Mouse (Mus musculus) liver, embryonic 16.5 days (tissue): ENCODE measurements around the gene Csrp2. TPM values are rescaled to one million over a fixed set of nuclear protein-coding genes. Genes with fewer than 3 reads are reported as not detected.

ENCODE experiments used
- polyA plus RNA-seq: library from polyadenylated mRNA; unstranded; fragments of >200 nt; fragmentation: Nextera tagmentation; extraction: Ambion mirVana; gene quantifications from 2 replicates; pipeline ENCODE4 v1.2.1, GENCODE M21; 2015

Gene Csrp2
- polyA plus RNA-seq, 1 experiment from 2014 or later, result 15.5 TPM

Other genes with a start within 250 kb of the Csrp2 start
- 6.6 and 7.8 TPM in 2 replicates for gene E2f7, start 174.3 kb upstream of the Csrp2 start, polyA plus RNA-seq
- gene Zdhhc17, start 90.4 kb downstream of the Csrp2 start, polyA plus RNA-seq, result 4.6 and 5.0 TPM in 2 replicates
- gene Osbpl8, start 245.0 kb downstream of the Csrp2 start, polyA plus RNA-seq, result 8.2 and 9.0 TPM in 2 replicates